Mouse (Mus musculus) stomach, embryonic 15.5 days (tissue): Measurements from ENCODE around the gene Gfod1. TPM values are rescaled to one million over a fixed set of nuclear protein-coding genes. Genes with fewer than 3 reads are reported as not detected.

Experiments used
- ATAC-seq: fragments of 200-750 bp; cut with Nextera tagmentation; 2 replicates; pipeline ENCODE4 v1.8.0; 2017; ENCODE audit warnings: low read depth, moderate number of reproducible peaks, moderate TSS enrichment; ENCODE audit not compliant: insufficient read depth, low FRiP score
- H3K27ac ChIP-seq: fragments of 300-500 bp; sonication (generic); 2 replicates; pipeline ENCODE4 v1.5.1; 2015; ENCODE audit warnings: mild to moderate bottlenecking, inconsistent platforms
- H3K27me3 ChIP-seq: fragments of 300-500 bp; sonication (generic); replicated peaks from 2 replicates; pipeline ENCODE4 v1.6.1; 2015; ENCODE audit warnings: inconsistent platforms
- H3K36me3 ChIP-seq: fragments of 300-500 bp; sonication (generic); 2 replicates; pipeline ENCODE4 v1.6.1; 2015; ENCODE audit warnings: inconsistent platforms
- H3K4me1 ChIP-seq: fragments of 300-500 bp; sonication (generic); 2 replicates; pipeline ENCODE4 v1.6.1; 2015; ENCODE audit warnings: inconsistent platforms
- H3K4me2 ChIP-seq: fragments of 300-500 bp; sonication (generic); 2 replicates; pipeline ENCODE4 v1.6.1; 2015; ENCODE audit warnings: mild to moderate bottlenecking, inconsistent platforms
- H3K4me3 ChIP-seq: fragments of 300-500 bp; sonication (generic); replicated peaks from 2 replicates; pipeline ENCODE4 v1.5.1; 2015; ENCODE audit warnings: inconsistent platforms
- H3K9ac ChIP-seq: fragments of 300-500 bp; sonication (generic); 2 replicates; pipeline ENCODE4 v1.6.1; 2015; ENCODE audit warnings: inconsistent platforms
- H3K9me3 ChIP-seq: fragments of 300-500 bp; sonication (generic); 2 replicates; pipeline ENCODE4 v1.6.1; 2016; ENCODE audit warnings: inconsistent platforms
- WGBS: fragments of 180-500 bp; shearing (Covaris S2); methylation state at CpG from one replicate; pipeline ENCODE4 v1.1.7; 2015; 5-methylcytosine and 5-hydroxymethylcytosine counted together
- polyA plus RNA-seq: library from polyadenylated mRNA; unstranded; fragments of >200 nt; fragmentation: Nextera tagmentation; extraction: Ambion mirVana; gene quantifications from 2 replicates; pipeline ENCODE4 v1.2.1, GENCODE M21; 2015

Gfod1 gene
- polyA plus RNA-seq, 1 experiment from 2014 or later: 0.73 TPM

DNA sequence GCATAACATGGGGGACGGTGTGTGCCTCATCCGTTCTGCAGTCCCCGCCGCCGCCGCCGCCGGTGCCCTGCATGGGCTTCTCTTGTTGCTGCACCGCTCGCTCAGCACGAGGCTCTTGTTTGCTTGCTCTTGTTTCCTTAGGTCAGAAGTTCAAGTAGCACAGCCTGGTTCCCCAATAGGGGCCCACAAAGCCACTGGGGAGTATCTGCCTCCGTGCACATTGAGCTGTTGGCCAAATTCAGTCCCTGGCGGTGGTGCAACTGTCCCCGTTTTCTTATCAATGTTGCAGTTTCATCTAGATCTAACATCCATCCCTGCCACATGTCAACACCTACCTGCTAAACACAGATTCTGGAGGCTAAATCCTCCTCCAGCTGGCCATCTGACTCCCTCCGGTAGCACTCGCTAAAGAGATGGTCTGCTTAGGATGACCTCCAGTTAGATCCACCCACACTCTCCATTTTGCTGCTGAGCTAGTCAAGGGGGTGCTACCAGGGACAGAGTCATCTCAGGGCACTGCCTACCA, 95.0 kb downstream of the Gfod1 start:
- Histone ChIP-seq H3K27me3 (no peaks in the 10 kb centered on the region), H3K9me3 (no peaks in the 10 kb centered on the region), H3K4me3 (no peak overlapping the region), H3K9ac (no peak overlapping the region), H3K4me1 (no peaks in the 10 kb centered on the region), H3K36me3 (no peaks in the 10 kb centered on the region), H3K4me2 (no peak overlapping the region), H3K27ac (no peak overlapping the region)
- whole genome bisulfite sequencing: 36% methylated on average over 16 of the region's 16 CpGs
- no peak for ATAC-seq

DNA sequence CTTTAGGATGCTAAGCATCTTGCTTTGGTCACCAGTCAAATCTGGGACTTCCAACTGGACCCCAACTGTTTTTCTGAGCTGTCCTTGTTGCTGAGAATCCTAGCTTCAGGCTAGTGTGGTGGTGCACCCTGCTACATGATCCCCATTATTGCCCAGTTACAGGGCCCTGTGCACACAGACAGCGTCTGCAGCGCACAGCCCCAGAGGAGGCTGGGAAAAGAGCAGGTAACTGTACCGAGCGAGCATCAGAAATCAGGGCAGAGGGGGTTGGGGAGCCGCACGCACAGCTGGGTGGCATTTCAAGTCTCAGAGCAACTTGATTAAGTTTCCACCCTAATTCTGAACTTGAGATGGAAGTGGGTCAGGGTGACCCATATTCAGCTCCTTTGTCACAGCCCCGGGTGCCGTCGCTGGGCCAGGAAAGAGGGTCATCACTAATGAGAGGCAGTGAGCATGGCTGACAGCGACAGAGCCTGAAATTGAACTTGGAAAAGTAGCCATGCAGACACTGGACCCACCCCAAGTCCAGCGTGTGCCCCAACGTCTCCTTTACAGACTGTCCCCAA, 97.8 kb downstream of the Gfod1 start:
- WGBS: 91% methylated on average over 12 of the region's 12 CpGs
- no peak overlapping the region for H3K4me2 ChIP-seq

DNA sequence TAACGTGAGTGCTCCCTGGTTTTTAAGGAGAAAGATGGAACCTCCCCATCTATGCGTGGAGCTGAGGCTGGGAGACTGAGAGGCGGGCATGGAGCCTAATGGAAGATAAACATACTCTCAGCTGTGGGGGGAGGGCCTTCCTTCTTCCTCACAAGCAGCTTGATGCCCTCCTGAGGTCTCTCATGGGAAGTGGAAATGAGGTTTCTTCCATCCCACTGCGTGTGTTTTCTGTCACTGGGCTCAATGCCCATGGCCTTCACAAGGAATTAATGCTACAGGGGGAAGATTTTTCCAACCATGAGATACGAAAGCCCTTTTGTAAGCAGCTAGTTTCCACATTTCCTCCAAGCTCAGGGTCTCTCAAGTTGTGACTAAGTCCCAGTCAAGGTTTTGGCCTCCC, 100.3 kb downstream of the Gfod1 start:
- ATAC-seq: no peak
- Histone ChIP-seq H3K36me3 (no peaks in the 10 kb centered on the region), H3K9ac (no peak overlapping the region), H3K4me3 (no peak overlapping the region), H3K9me3 (no peaks in the 10 kb centered on the region), H3K4me2 (no peak overlapping the region), H3K27ac (no peak overlapping the region), H3K4me1 (0 out of 2 replicates have a peak, but pooled peaks cover 6% of the 10 kb centered on the region), H3K27me3 (no peaks in the 10 kb centered on the region)
- 33% methylated on average over 5 of the region's 5 CpGs for whole genome bisulfite sequencing

More for the DNA sequence above, 97.8 kb downstream of the Gfod1 start:
- Histone ChIP-seq H3K4me1 (0 out of 2 replicates have a peak, but pooled peaks cover 4% of the 10 kb centered on the region), H3K36me3 (no peaks in the 10 kb centered on the region), H3K9me3 (no peaks in the 10 kb centered on the region), H3K27ac (no peak overlapping the region), H3K27me3 (no peaks in the 10 kb centered on the region), H3K9ac (no peak overlapping the region), H3K4me3 (no peak overlapping the region)
- no peak for ATAC-seq

DNA sequence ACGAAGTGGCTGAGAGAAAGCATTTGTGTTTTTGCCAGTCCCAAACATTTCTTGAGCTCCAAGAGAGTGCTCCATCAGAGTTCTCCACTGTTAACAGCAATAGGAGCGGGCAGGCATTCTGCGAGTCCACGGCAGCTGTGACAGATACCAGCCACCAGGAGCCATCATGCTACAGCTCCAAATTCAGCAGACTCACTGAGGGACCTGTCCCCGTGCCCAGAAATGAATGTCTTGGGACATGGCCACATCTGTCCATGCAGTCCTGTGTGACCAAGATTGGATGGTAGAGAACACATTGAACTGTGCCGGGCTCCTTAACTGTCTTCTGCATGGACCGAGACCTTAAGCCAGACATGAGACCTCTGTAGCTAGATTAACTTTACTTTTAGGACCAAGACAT, 100.7 kb downstream of the Gfod1 start:
- no peaks in the 10 kb centered on the region for H3K36me3 ChIP-seq
- no peak for ATAC-seq
- no peak overlapping the region for H3K27ac ChIP-seq
- H3K9ac ChIP-seq: no peak overlapping the region
- H3K4me1 ChIP-seq: 0 out of 2 replicates have a peak, but pooled peaks cover 6% of the 10 kb centered on the region
- H3K4me2 ChIP-seq: no peak overlapping the region
- H3K4me3 ChIP-seq: no peak overlapping the region
- WGBS: 82% methylated on average over 7 of the region's 7 CpGs
- H3K9me3 ChIP-seq: no peaks in the 10 kb centered on the region
- H3K27me3 ChIP-seq: no peaks in the 10 kb centered on the region

DNA sequence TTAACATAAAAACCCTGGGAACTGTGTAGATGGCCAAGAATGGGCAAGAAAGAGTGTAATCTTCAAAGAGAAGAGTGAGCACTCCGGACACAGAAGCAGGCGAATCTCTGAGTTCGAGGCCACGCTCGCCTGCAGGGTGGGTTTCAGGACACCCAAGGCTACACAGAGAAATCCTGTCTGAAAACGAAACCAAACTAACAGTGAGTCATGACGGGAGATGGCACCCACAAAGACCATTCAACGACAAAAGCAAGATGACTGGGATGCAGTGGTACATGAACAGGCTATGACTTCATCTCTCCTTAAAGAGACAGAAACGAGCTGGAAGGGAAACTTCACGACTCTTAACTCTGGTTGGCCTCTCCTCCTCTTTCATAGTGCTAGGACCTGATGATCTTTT, 101.6 kb downstream of the Gfod1 start:
- H3K27ac ChIP-seq: no peak overlapping the region
- H3K36me3 ChIP-seq: no peaks in the 10 kb centered on the region
- ATAC-seq: no peak
- H3K4me1 ChIP-seq: 0 out of 2 replicates have a peak, but pooled peaks cover 6% of the 10 kb centered on the region
- H3K27me3 ChIP-seq: no peaks in the 10 kb centered on the region
- no peak overlapping the region for H3K4me2 ChIP-seq
- no peaks in the 10 kb centered on the region for H3K9me3 ChIP-seq
- no peak overlapping the region for H3K9ac ChIP-seq
- WGBS: 82% methylated on average over 10 of the region's 10 CpGs
- no peak overlapping the region for H3K4me3 ChIP-seq

DNA sequence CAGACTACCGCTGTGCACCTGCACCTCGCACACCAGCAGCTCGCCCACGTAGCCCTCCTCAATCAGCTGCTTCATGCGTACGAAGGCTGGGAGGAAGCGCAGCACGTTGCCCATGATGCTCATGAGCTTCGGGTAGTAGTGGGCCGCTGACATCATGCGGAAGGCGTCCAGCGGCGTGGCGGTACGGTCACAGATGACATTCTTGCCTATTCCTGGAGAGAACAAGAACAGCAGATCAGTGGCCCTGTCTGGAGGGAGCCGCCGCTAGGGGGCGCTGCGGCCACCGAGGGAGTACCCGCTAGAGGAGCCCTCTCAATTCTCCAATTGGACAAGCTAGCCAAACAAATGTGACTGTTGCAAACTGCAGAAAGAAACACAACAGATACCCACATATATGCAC, 102.9 kb downstream of the Gfod1 start:
- no peak for ATAC-seq
- Histone ChIP-seq H3K4me2 (no peak overlapping the region), H3K36me3 (no peaks in the 10 kb centered on the region), H3K9ac (no peak overlapping the region), H3K4me1 (0 out of 2 replicates have a peak, but pooled peaks cover 10% of the 10 kb centered on the region), H3K9me3 (no peaks in the 10 kb centered on the region), H3K27me3 (no peaks in the 10 kb centered on the region), H3K27ac (no peak overlapping the region), H3K4me3 (no peak overlapping the region)
- 42% methylated on average over 22 of the region's 22 CpGs for WGBS

DNA sequence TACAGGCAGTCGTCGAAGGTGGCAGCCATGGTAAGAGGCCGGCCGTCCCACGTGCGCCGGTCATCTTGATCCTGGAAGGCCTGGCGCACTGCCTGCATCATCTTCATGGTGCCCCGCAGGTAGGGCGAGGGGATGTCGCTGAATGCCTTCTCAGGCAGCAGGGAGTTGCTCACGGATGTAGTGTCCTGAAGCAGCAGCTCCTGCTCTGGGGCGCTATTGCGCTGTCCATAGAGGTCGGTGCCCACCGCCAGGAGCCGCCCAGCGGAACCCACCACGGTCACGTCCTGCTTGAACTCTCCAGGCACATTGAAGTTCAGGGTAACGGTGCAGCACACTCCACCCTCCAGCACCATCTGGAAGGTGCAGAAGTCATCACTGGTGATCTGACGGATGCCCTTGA, 103.5 kb downstream of the Gfod1 start:
- Histone ChIP-seq H3K27me3 (no peaks in the 10 kb centered on the region), H3K27ac (no peak overlapping the region), H3K4me2 (no peak overlapping the region), H3K4me3 (no peak overlapping the region), H3K36me3 (no peaks in the 10 kb centered on the region), H3K9me3 (no peaks in the 10 kb centered on the region), H3K9ac (no peak overlapping the region), H3K4me1 (0 out of 2 replicates have a peak, but pooled peaks cover 13% of the 10 kb centered on the region)
- ATAC-seq: no peak
- WGBS: 78% methylated on average over 22 of the region's 22 CpGs

DNA sequence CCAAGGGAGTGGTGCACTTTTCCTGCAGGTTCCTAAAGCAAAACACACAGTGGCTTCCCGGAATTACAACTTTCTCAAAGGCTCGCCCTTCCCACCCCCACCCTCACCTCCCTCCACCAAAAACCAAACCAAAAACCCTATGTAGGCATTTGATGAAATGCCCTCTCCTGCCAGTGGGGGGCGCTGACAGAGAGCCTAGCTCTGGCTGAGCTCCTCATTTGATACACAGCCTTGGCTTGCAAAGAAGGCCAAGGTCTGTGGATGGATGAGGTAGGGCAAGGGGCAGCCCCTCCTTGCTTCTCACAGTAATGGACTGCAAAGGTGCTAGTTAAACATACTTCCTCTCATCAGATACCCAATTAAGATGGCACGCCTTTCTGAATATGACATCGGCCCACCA, 104.2 kb downstream of the Gfod1 start:
- WGBS: 66% methylated on average over 5 of the region's 5 CpGs
- H3K27me3 ChIP-seq: no peaks in the 10 kb centered on the region
- H3K4me2 ChIP-seq: no peak overlapping the region
- no peaks in the 10 kb centered on the region for H3K36me3 ChIP-seq
- H3K9me3 ChIP-seq: no peaks in the 10 kb centered on the region
- H3K4me1 ChIP-seq: 0 out of 2 replicates have a peak, but pooled peaks cover 13% of the 10 kb centered on the region
- no peak overlapping the region for H3K4me3 ChIP-seq
- no peak overlapping the region; the same call in 1 of the 2 replicates for H3K27ac ChIP-seq
- no peak overlapping the region for H3K9ac ChIP-seq
- no peak for ATAC-seq

DNA sequence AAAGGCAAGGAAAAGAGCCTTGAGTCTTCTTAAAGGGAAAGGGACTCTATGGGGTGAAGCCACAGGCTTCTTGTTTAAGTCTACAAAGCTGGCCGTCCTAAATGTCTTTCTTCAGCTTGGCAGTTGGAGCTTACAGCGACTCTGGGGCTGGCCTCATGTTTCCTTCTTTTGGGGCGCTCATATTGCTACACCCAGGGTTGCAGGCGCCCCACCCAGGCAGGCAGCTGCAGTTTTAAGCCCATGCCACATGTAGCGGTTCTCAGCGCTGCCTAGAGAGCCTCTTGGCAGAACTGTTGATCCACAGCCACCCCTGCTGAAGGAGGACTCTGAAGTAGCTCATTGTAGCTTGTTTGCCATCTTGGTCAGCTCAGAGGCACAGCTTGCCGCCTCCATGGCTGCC, 104.7 kb downstream of the Gfod1 start:
- 82% methylated on average over 7 of the region's 7 CpGs for WGBS
- H3K27me3 ChIP-seq: no peaks in the 10 kb centered on the region
- 0 out of 2 replicates have a peak, but pooled peaks cover 13% of the 10 kb centered on the region for H3K4me1 ChIP-seq
- H3K36me3 ChIP-seq: no peaks in the 10 kb centered on the region
- H3K9ac ChIP-seq: no peak overlapping the region
- no peak for ATAC-seq
- H3K4me2 ChIP-seq: no peak overlapping the region
- H3K4me3 ChIP-seq: no peak overlapping the region
- no peaks in the 10 kb centered on the region for H3K9me3 ChIP-seq
- no peak overlapping the region; the same call in 1 of the 2 replicates for H3K27ac ChIP-seq

DNA sequence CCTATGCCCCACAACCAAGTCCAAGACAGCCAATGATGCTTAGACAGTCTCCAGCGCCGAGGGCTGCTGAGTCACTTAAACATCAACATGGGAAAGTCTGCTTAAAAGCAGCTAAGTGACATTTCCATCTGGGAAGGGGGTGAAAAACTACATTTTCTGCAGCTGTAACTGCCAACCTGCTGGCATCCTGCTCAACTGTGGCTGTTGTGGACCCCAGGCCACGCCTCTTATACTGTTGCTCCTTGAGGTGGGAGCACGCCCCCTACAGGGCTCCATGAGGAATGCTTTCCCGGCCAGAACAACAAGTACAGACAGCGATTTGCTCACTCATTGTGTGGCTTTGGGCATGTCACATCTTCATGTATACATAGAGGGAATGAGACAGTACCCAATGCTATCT, 106.8 kb downstream of the Gfod1 start:
- Histone ChIP-seq H3K4me3 (no peak overlapping the region), H3K4me1 (0 out of 2 replicates have a peak, but pooled peaks cover 12% of the 10 kb centered on the region), H3K27me3 (no peaks in the 10 kb centered on the region), H3K27ac (no peak overlapping the region), H3K36me3 (no peaks in the 10 kb centered on the region), H3K9me3 (no peaks in the 10 kb centered on the region), H3K9ac (no peak overlapping the region), H3K4me2 (no peak overlapping the region)
- ATAC-seq: no peak
- WGBS: 60% methylated on average over 6 of the region's 6 CpGs

DNA sequence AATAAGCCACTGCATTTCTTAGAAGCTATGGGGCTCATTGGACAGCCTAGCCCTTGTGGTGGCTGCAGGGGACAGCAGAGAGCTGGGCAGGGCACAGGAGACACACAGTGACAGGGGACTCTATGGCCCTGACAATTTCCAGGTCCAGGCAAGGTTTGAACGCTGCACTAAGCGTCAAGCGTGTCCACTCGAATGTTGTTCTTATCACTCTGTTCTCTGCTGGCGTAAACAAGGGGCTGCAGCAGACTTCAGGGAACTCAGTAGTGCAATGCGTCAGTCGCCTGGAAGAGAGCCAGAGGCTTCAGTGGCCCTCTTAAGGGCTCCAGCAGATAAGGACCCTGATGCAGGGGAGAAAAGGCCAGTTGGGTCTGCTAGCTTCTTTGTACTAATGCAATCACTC, 108.0 kb downstream of the Gfod1 start:
- no peak overlapping the region for H3K27ac ChIP-seq
- no peak for ATAC-seq
- H3K9ac ChIP-seq: no peak overlapping the region
- H3K27me3 ChIP-seq: no peaks in the 10 kb centered on the region
- H3K4me3 ChIP-seq: no peak overlapping the region
- 24% methylated on average over 7 of the region's 7 CpGs for WGBS
- no peaks in the 10 kb centered on the region for H3K36me3 ChIP-seq
- H3K9me3 ChIP-seq: no peaks in the 10 kb centered on the region
- 0 out of 2 replicates have a peak, but pooled peaks cover 15% of the 10 kb centered on the region for H3K4me1 ChIP-seq
- no peak overlapping the region for H3K4me2 ChIP-seq

DNA sequence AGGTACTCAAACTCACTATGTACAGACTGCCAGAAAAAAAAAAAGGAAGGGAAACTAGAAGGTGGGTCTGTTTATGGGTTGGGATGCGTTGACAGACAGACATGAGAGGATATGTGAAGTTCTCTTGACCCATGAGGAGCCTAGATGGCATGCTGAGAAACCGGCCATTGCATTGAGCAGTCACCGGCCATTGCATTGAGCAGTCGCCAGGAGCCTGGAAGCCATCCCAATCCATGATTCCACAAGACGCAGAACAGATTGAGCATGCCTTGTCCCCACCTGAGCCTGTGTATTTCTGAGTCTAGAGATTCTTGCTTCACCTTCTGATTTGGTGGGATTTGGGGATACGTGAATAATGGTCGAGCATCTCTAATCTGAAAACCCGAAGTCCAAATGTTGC, 110.0 kb downstream of the Gfod1 start:
- no peaks in the 10 kb centered on the region for H3K27me3 ChIP-seq
- H3K27ac ChIP-seq: no peak overlapping the region
- H3K4me2 ChIP-seq: no peak overlapping the region
- H3K9me3 ChIP-seq: no peaks in the 10 kb centered on the region
- ATAC-seq: no peak
- 0 out of 2 replicates have a peak, but pooled peaks cover 12% of the 10 kb centered on the region for H3K4me1 ChIP-seq
- 91% methylated on average over 8 of the region's 8 CpGs for WGBS
- H3K4me3 ChIP-seq: no peak overlapping the region
- no peaks in the 10 kb centered on the region for H3K36me3 ChIP-seq
- no peak overlapping the region for H3K9ac ChIP-seq
